Mouse (Mus musculus) heart, embryonic 11.5 days (tissue): Measurements from ENCODE around the gene Daam2. TPM values are rescaled to one million over a fixed set of nuclear protein-coding genes. Genes with fewer than 3 reads are reported as not detected.

Source experiments
- ATAC-seq: fragments of 200-750 bp; cut with Nextera tagmentation; replicated peaks from 2 replicates; pipeline ENCODE4 v1.8.0; 2017; ENCODE audit warnings: moderate library complexity; ENCODE audit not compliant: insufficient number of reproducible peaks, low FRiP score, low TSS enrichment
- H3K27ac ChIP-seq: fragments of 300-500 bp; sonication (generic); 2 replicates; pipeline ENCODE4 v1.5.1; 2014; ENCODE audit warnings: mild to moderate bottlenecking, low read depth, low read length
- H3K27me3 ChIP-seq: fragments of 300-500 bp; sonication (generic); 2 replicates; pipeline ENCODE4 v1.6.1; 2014; ENCODE audit warnings: mild to moderate bottlenecking, low read length, mixed read lengths; ENCODE audit not compliant: control insufficient read depth, insufficient read depth
- H3K36me3 ChIP-seq: fragments of 300-500 bp; sonication (generic); 2 replicates; pipeline ENCODE4 v1.6.1; 2014; ENCODE audit warnings: mild to moderate bottlenecking, low read length, moderate library complexity, mixed read lengths; ENCODE audit not compliant: control insufficient read depth, insufficient read depth
- H3K4me1 ChIP-seq: fragments of 300-500 bp; sonication (generic); 2 replicates; pipeline ENCODE4 v1.6.1; 2014; ENCODE audit warnings: low read length; ENCODE audit not compliant: control insufficient read depth, insufficient read depth
- H3K4me2 ChIP-seq: fragments of 300-500 bp; sonication (generic); 2 replicates; pipeline ENCODE4 v1.6.1; 2014; ENCODE audit warnings: mild to moderate bottlenecking, moderate library complexity
- H3K4me3 ChIP-seq: fragments of 300-500 bp; sonication (generic); 2 replicates; pipeline ENCODE4 v1.5.1; 2014; ENCODE audit warnings: low read depth, low read length
- H3K9ac ChIP-seq: fragments of 300-500 bp; sonication (generic); 2 replicates; pipeline ENCODE4 v1.6.1; 2014; ENCODE audit warnings: mild to moderate bottlenecking, low read depth, low read length, moderate library complexity
- H3K9me3 ChIP-seq: fragments of 300-500 bp; sonication (generic); replicated peaks from 2 replicates; pipeline ENCODE4 v1.6.1; 2016; ENCODE audit warnings: low read length; ENCODE audit not compliant: control insufficient read depth
- WGBS: fragments of 180-500 bp; shearing (Covaris S2); extraction: QIAGEN DNeasy Blood & Tissue Kit; methylation state at CpG from one replicate; pipeline ENCODE4 v1.1.7; 2014; ENCODE audit not compliant: insufficient replicate concordance; 5-methylcytosine and 5-hydroxymethylcytosine counted together
- polyA plus RNA-seq: library from polyadenylated mRNA; unstranded; fragments of >200 nt; fragmentation: Nextera tagmentation; extraction: Ambion mirVana; gene quantifications from 2 replicates; pipeline ENCODE4 v1.2.1, GENCODE M21; 2014

The Daam2 gene
- polyA plus RNA-seq, 1 experiment from 2014 or later, result 5.7 TPM

GRCm38 (mm10) chr17:49433071-49433470 lies 131.1 kb downstream of the Daam2 start:
- peaks cover 18% of the 10 kb centered on the region; the same call in 1 of the 2 replicates for H3K4me1 ChIP-seq
- peaks cover 18% of the 10 kb centered on the region for H3K36me3 ChIP-seq
- H3K4me2 ChIP-seq, result no peak overlapping the region
- WGBS, result 89% methylated on average over 6 of the region's 6 CpGs
- H3K9ac ChIP-seq, result no peak overlapping the region
- no peak overlapping the region for H3K4me3 ChIP-seq
- H3K9me3 ChIP-seq, result no peaks in the 10 kb centered on the region
- no peak overlapping the region for H3K27ac ChIP-seq
- no peaks in the 10 kb centered on the region for H3K27me3 ChIP-seq
- no peak for ATAC-seq

GRCm38 (mm10) chr17:49432071-49432711 lies 132.0 kb downstream of the Daam2 start:
- Histone ChIP-seq H3K4me1 (peaks cover 18% of the 10 kb centered on the region; the same call in 1 of the 2 replicates), H3K4me3 (no peak overlapping the region), H3K9me3 (no peaks in the 10 kb centered on the region), H3K27me3 (no peaks in the 10 kb centered on the region), H3K27ac (no peak overlapping the region), H3K4me2 (no peak overlapping the region), H3K36me3 (peaks cover 18% of the 10 kb centered on the region), H3K9ac (no peak overlapping the region)
- 67% methylated on average over 4 of the region's 4 CpGs for WGBS
- no peak for ATAC-seq

GRCm38 (mm10) chr17:49431176-49431575 lies 133.0 kb downstream of the Daam2 start:
- no peak overlapping the region for H3K4me2 ChIP-seq
- no peak for ATAC-seq

GRCm38 (mm10) chr17:49430136-49430535 lies 134.0 kb downstream of the Daam2 start:
- 66% methylated on average over 6 of the region's 6 CpGs for WGBS
- Histone ChIP-seq H3K36me3 (peaks cover 5% of the 10 kb centered on the region), H3K27ac (no peak overlapping the region), H3K9ac (0 out of 2 replicates have a peak overlapping the region, but pooled peaks have one; percentile 39), H3K4me2 (no peak overlapping the region; the same call in 1 of the 2 replicates), H3K9me3 (no peaks in the 10 kb centered on the region), H3K27me3 (no peaks in the 10 kb centered on the region), H3K4me3 (no peak overlapping the region), H3K4me1 (peaks cover 18% of the 10 kb centered on the region; the same call in 1 of the 2 replicates)
- no peak for ATAC-seq

More at GRCm38 (mm10) chr17:49431176-49431575, 133.0 kb downstream of the Daam2 start:
- H3K9me3 ChIP-seq, result no peaks in the 10 kb centered on the region
- no peaks in the 10 kb centered on the region for H3K27me3 ChIP-seq
- no peak overlapping the region for H3K4me3 ChIP-seq
- WGBS, result 78% methylated on average over 6 of the region's 6 CpGs
- no peak overlapping the region for H3K9ac ChIP-seq
- H3K36me3 ChIP-seq, result peaks cover 14% of the 10 kb centered on the region
- H3K4me1 ChIP-seq, result peaks cover 18% of the 10 kb centered on the region; the same call in 1 of the 2 replicates
- H3K27ac ChIP-seq, result no peak overlapping the region

GRCm38 (mm10) chr17:49429471-49430129 lies 134.5 kb downstream of the Daam2 start:
- no peaks in the 10 kb centered on the region for H3K9me3 ChIP-seq
- 0 out of 2 replicates have a peak overlapping the region, but pooled peaks have one; percentile 39 for H3K9ac ChIP-seq
- peak overlapping the region; percentile 73; the same call in 1 of the 2 replicates for H3K4me3 ChIP-seq
- H3K36me3 ChIP-seq, result peaks cover under 1% of the 10 kb centered on the region; the same call in 1 of the 2 replicates
- WGBS, result 75% methylated on average over 6 of the region's 6 CpGs
- H3K4me2 ChIP-seq, result peak overlapping the region; percentile 91
- H3K27me3 ChIP-seq, result no peaks in the 10 kb centered on the region
- no peak for ATAC-seq
- no peak overlapping the region for H3K27ac ChIP-seq
- H3K4me1 ChIP-seq, result peaks cover 18% of the 10 kb centered on the region; the same call in 1 of the 2 replicates

- Histone ChIP-seq H3K27ac (peak overlapping the region; percentile 46; the same call in 1 of the 2 replicates), H3K27me3 (no peaks in the 10 kb centered on the region), H3K4me1 (peaks cover 18% of the 10 kb centered on the region; the same call in 1 of the 2 replicates), H3K9me3 (no peaks in the 10 kb centered on the region), H3K4me2 (peak overlapping the region; percentile 91), H3K36me3 (no peaks in the 10 kb centered on the region), H3K9ac (peak overlapping the region; percentile 88), H3K4me3 (peak overlapping the region; percentile 73)
- peak; percentile 19; the same call in 1 of the 2 replicates for ATAC-seq
- WGBS, result 46% methylated on average over 13 of the region's 13 CpGs
Observed at GRCm38 (mm10) chr17:49428751-49429415, 135.3 kb downstream of the Daam2 start.

GRCm38 (mm10) chr17:49428239-49428688 lies 135.9 kb downstream of the Daam2 start, which contains the start of gene Mocs1:
Gene Mocs1, plus strand, starts transcription at chr17:49428362.
- WGBS, result under 1% methylated on average over 28 of the region's 28 CpGs
- H3K9me3 ChIP-seq, result no peaks in the 10 kb centered on the region
- peak within 1 kb of the TSS; percentile 91 for H3K4me2 ChIP-seq
- H3K36me3 ChIP-seq, result no peaks in the 10 kb centered on the region
- peak; percentile 97 for ATAC-seq
- H3K4me3 ChIP-seq, result peak within 1 kb of the TSS; percentile 73
- peak within 1 kb of the TSS; percentile 88 for H3K9ac ChIP-seq
- H3K4me1 ChIP-seq, result peaks cover 18% of the 10 kb centered on the region; the same call in 1 of the 2 replicates
- H3K27me3 ChIP-seq, result no peaks in the 10 kb centered on the region
- peak within 1 kb of the TSS; percentile 46; the same call in 1 of the 2 replicates for H3K27ac ChIP-seq

GRCm38 (mm10) chr17:49427631-49428238 lies 136.4 kb downstream of the Daam2 start:
- Histone ChIP-seq H3K9ac (no peak overlapping the region), H3K27ac (no peak overlapping the region), H3K27me3 (no peaks in the 10 kb centered on the region), H3K4me3 (peak overlapping the region; percentile 73), H3K36me3 (no peaks in the 10 kb centered on the region), H3K9me3 (no peaks in the 10 kb centered on the region), H3K4me2 (peak overlapping the region; percentile 91), H3K4me1 (peaks cover 18% of the 10 kb centered on the region; the same call in 1 of the 2 replicates)
- WGBS, result 21% methylated on average over 9 of the region's 9 CpGs
- 0 out of 2 replicates have a peak, but pooled peaks have one; percentile 7 for ATAC-seq
